ENCODE assay signal across 8 mouse cellular contexts in the genomic region with DNA sequence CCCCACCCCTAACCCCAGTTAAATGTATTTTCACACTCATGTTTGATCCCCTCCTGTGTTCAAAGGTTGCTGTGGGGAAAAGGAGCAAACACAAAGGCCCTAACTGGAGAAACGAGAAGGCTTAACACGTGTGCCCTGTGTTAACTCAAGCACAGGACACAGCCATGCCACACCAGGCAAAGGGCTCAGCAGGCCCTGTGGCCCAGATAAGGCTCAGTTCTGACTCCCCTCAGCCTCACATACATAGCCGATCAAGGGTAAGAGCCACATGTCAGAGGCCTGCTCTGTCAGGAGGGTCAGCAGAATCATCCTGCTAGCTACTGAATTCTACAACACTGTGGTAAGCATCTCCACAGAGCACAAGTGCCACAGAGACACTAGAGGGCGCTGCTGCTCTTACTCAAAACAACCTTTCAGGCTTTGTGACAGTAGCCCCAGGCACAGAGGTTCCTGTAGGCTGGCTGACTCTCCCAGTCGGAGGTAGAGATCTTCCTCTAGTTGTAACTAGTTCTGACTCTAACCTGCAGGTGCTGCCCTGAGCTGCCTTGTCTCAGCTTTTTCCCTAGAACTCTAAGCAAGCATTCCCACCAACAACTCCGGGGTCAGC. TPM values are rescaled to one million over a fixed set of nuclear protein-coding genes. Genes with fewer than 3 reads are reported as not detected.
A peak's percentile ranks its signal among the peaks of the same experiment; 100 is the strongest.
DNase-seq lines count a peak whose midpoint lies in the region; ATAC-seq and TF ChIP-seq lines count a peak whose summit lies in the region.

No protein-coding gene starts in this region.

- H3K4me1 ChIP-seq in heart, embryonic 14.5 days (ENCODE audit: control insufficient read depth in 2 of 2, insufficient read depth in 2 of 2, low read length in 2 of 2), result peaks cover 13 to 28% of the 10 kb centered on the region in 2 experiments
- 0 out of 2 replicates have a peak, but pooled peaks cover 5% of the 10 kb centered on the region for H3K4me1 ChIP-seq in kidney, postnatal 0 days (replicated peaks; ENCODE audit: insufficient read depth, low read length)
- H3K4me1 ChIP-seq in liver, embryonic 12.5 days, result no peaks in the 10 kb centered on the region
- no peaks in the 10 kb centered on the region for H3K4me1 ChIP-seq in stomach, embryonic 15.5 days

- no peak overlapping the region for H3K4me3 ChIP-seq in heart, embryonic 14.5 days (ENCODE audit: control insufficient read depth in 1 of 2, insufficient read depth in 1 of 2, low read depth in 1 of 2, low read length in 2 of 2)
- no peak overlapping the region for H3K4me3 ChIP-seq in kidney, postnatal 0 days (replicated peaks; ENCODE audit: low read depth, low read length)
- H3K4me3 ChIP-seq in liver, embryonic 12.5 days, result no peak overlapping the region
- H3K4me3 ChIP-seq in stomach, embryonic 15.5 days (replicated peaks), result no peak overlapping the region

- TF ChIP-seq CTCF in kidney, postnatal 0 days (IDR thresholded peaks at IDR 0.05; ENCODE audit: low read depth), result peak; percentile 97

- no peaks in the 10 kb centered on the region for H3K27me3 ChIP-seq in heart, embryonic 14.5 days (ENCODE audit: control insufficient read depth, insufficient read depth, low read length)
- no peaks in the 10 kb centered on the region for H3K27me3 ChIP-seq in kidney, postnatal 0 days (ENCODE audit: insufficient read depth, low read length)
- peaks cover 42% of the 10 kb centered on the region for H3K27me3 ChIP-seq in liver, embryonic 12.5 days (replicated peaks)
- no peaks in the 10 kb centered on the region for H3K27me3 ChIP-seq in stomach, embryonic 15.5 days (replicated peaks)

- DNase-seq in CD4-positive, CD25-positive, alpha-beta regulatory T cell, adult 2 months (ENCODE audit: low read depth, low spot score), result peak; percentile 92
- peak; percentile 97 for DNase-seq in brain, adult 2 months (ENCODE audit: low read depth, low spot score)
- peak; percentile 96 for DNase-seq in kidney, postnatal 0 days (ENCODE audit: low spot score)
- DNase-seq in neural tube, embryonic 10.5 days (ENCODE audit: extremely low spot score, low spot score), result peak; percentile 81

- H3K36me3 ChIP-seq in heart, embryonic 14.5 days (ENCODE audit: control insufficient read depth, insufficient read depth, low read length), result peaks cover 73% of the 10 kb centered on the region
- 0 out of 2 replicates have a peak, but pooled peaks cover 19% of the 10 kb centered on the region for H3K36me3 ChIP-seq in kidney, postnatal 0 days (ENCODE audit: insufficient read depth, low read length)
- H3K36me3 ChIP-seq in liver, embryonic 12.5 days, result no peaks in the 10 kb centered on the region
- peaks cover 6% of the 10 kb centered on the region; the same call in 1 of the 2 replicates for H3K36me3 ChIP-seq in stomach, embryonic 15.5 days

- 32% methylated on average over 6 of the region's 6 CpGs for WGBS in heart, embryonic 14.5 days
- WGBS in kidney, postnatal 0 days, result 43% methylated on average over 6 of the region's 6 CpGs
- WGBS in liver, embryonic 12.5 days (ENCODE audit: insufficient replicate concordance), result 36% methylated on average over 6 of the region's 6 CpGs
- WGBS in stomach, embryonic 15.5 days, result 40% methylated on average over 6 of the region's 6 CpGs

- H3K9me3 ChIP-seq in heart, embryonic 14.5 days (ENCODE audit: control insufficient read depth, low read length), result no peaks in the 10 kb centered on the region
- no peaks in the 10 kb centered on the region for H3K9me3 ChIP-seq in kidney, postnatal 0 days (replicated peaks; ENCODE audit: low read length)
- H3K9me3 ChIP-seq in liver, embryonic 12.5 days (replicated peaks), result no peaks in the 10 kb centered on the region
- no peaks in the 10 kb centered on the region for H3K9me3 ChIP-seq in stomach, embryonic 15.5 days

- ATAC-seq in erythroid progenitor cell, adult 5-6 weeks (replicated peaks; ENCODE audit: low FRiP score, poor library complexity, severe bottlenecking), result 0 out of 2 replicates have a peak, but pooled peaks have one; percentile 29
- peak; percentile 53; the same call in 1 of the 2 replicates for ATAC-seq in heart, embryonic 14.5 days (ENCODE audit: insufficient number of reproducible peaks, insufficient read depth, low FRiP score, low read depth)
- ATAC-seq in kidney, postnatal 0 days (replicated peaks; ENCODE audit: low FRiP score, low read depth), result peak; percentile 67
- peak; percentile 62; the same call in 1 of the 2 replicates for ATAC-seq in liver, embryonic 12.5 days
- peak; percentile 70 for ATAC-seq in stomach, embryonic 15.5 days (ENCODE audit: insufficient read depth, low FRiP score, low read depth)

- peak overlapping the region; percentile 30; the same call in 1 of the 2 replicates for H3K9ac ChIP-seq in heart, embryonic 14.5 days (ENCODE audit: low read length)
- H3K9ac ChIP-seq in kidney, postnatal 0 days (ENCODE audit: low read depth, low read length), result no peak overlapping the region
- no peak overlapping the region for H3K9ac ChIP-seq in liver, embryonic 12.5 days
- no peak overlapping the region for H3K9ac ChIP-seq in stomach, embryonic 15.5 days

- H3K4me2 ChIP-seq in heart, embryonic 14.5 days (ENCODE audit: low read length), result no peak overlapping the region
- no peak overlapping the region for H3K4me2 ChIP-seq in kidney, postnatal 0 days (ENCODE audit: low read length)
- H3K4me2 ChIP-seq in liver, embryonic 12.5 days, result no peak overlapping the region
- H3K4me2 ChIP-seq in stomach, embryonic 15.5 days, result no peak overlapping the region

- H3K27ac ChIP-seq in heart, embryonic 14.5 days (replicated peaks in 1 of 2; ENCODE audit: control insufficient read depth in 1 of 2, insufficient read depth in 1 of 2, low read depth in 2 of 2, low read length in 2 of 2), result peak overlapping the region in 1 of 2 experiments; percentile 19; a peak in 1 of 4 replicates
- no peak overlapping the region for H3K27ac ChIP-seq in kidney, postnatal 0 days
- H3K27ac ChIP-seq in liver, embryonic 12.5 days, result no peak overlapping the region
- H3K27ac ChIP-seq in stomach, embryonic 15.5 days, result no peak overlapping the region

RNA-seq across cellular contexts. Expression of a gene that starts 12.9 kb away (rescaled TPM):
- total RNA-seq in erythroid progenitor cell, adult 5-6 weeks (2015; ENCODE audit: low replicate concordance), result 0.72 and 0.84 TPM in 2 replicates
- total RNA-seq in erythroid progenitor cell, adult 5-6 weeks (2017; ENCODE audit: low replicate concordance), result 1.2 and 1.7 TPM in 2 replicates
- 2.7 and 3.1 TPM in 2 replicates for polyA plus RNA-seq in heart, embryonic 14.5 days (2014; fragmentation: Nextera tagmentation; extraction: Ambion mirVana)
- 12.9 and 15.7 TPM in 2 replicates for polyA plus RNA-seq in kidney, postnatal 0 days (2015; fragmentation: Nextera tagmentation; extraction: Ambion mirVana)
- 2.6 and 3.1 TPM in 2 replicates for polyA plus RNA-seq in liver, embryonic 12.5 days (2016; fragmentation: Nextera tagmentation; extraction: Ambion mirVana)
- polyA plus RNA-seq in stomach, embryonic 15.5 days (2015; fragmentation: Nextera tagmentation; extraction: Ambion mirVana), result 11.0 and 11.5 TPM in 2 replicates

RNA-seq across cellular contexts. Expression of a gene that starts 28.3 kb away (rescaled TPM):
- total RNA-seq in erythroid progenitor cell, adult 5-6 weeks (2015; ENCODE audit: low replicate concordance), result 0.36 and 0.84 TPM in 2 replicates
- 3.6 TPM in 1 of 2 replicates, not detected in the other for total RNA-seq in erythroid progenitor cell, adult 5-6 weeks (2017; ENCODE audit: low replicate concordance)
- 36.5 and 42.2 TPM in 2 replicates for polyA plus RNA-seq in heart, embryonic 14.5 days (2014; fragmentation: Nextera tagmentation; extraction: Ambion mirVana)
- 21.0 and 21.2 TPM in 2 replicates for polyA plus RNA-seq in kidney, postnatal 0 days (2015; fragmentation: Nextera tagmentation; extraction: Ambion mirVana)
- polyA plus RNA-seq in liver, embryonic 12.5 days (2016; fragmentation: Nextera tagmentation; extraction: Ambion mirVana), result 0.68 and 0.79 TPM in 2 replicates
- polyA plus RNA-seq in stomach, embryonic 15.5 days (2015; fragmentation: Nextera tagmentation; extraction: Ambion mirVana), result 11.1 and 12.2 TPM in 2 replicates
